Mouse (Mus musculus): ENCODE data around the gene Olfr1245.

DNA sequence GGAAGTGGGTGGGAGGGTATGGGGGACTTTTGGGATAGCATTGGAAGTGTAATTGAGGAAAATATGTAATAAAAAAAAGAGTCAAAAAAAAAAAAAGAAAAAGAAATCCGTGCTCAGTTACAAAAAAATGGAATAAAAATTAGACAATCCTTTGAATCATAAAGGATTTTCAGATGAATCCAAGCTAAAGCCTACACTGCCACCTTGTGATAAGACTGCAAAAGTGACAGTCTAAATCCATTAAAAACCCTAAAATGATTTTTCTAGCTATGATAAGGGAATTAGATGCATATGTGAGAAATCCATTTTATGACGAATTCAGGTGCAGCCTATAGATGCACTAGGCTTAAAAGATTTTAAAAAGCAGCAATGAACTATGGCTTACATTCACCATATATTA lies 33.7 kb downstream of the Olfr1245 start:
- TF ChIP-seq POLR2A (IDR thresholded peaks at IDR 0.05; ENCODE audit: low read depth, low read length) = no peak
- no peak for TF ChIP-seq CTCF (conservative IDR thresholded peaks at IDR 0.05; ENCODE audit: insufficient read depth, insufficient read length, low read depth, low read length)

Measured in kidney, adult 2 months (tissue).